Mouse (Mus musculus) forebrain, embryonic 16.5 days (tissue): ENCODE data around the gene Myl6b. TPM values are rescaled to one million over a fixed set of nuclear protein-coding genes. Genes with fewer than 3 reads are reported as not detected.

Experiments
- ATAC-seq: fragments of 200-750 bp; cut with Nextera tagmentation; 2 replicates; pipeline ENCODE4 v1.8.0; 2017; ENCODE audit warnings: mild to moderate bottlenecking, moderate library complexity
- H3K27ac ChIP-seq: fragments of 300-500 bp; sonication (generic); 2 replicates; pipeline ENCODE4 v1.5.1; 2014; ENCODE audit warnings: low read length, control low read depth
- H3K27me3 ChIP-seq: fragments of 300-500 bp; sonication (generic); replicated peaks from 2 replicates; pipeline ENCODE4 v1.6.1; 2014; ENCODE audit warnings: low read length; ENCODE audit not compliant: control insufficient read depth, insufficient read depth
- H3K36me3 ChIP-seq: fragments of 300-500 bp; sonication (generic); 2 replicates; pipeline ENCODE4 v1.6.1; 2014; ENCODE audit not compliant: control insufficient read depth, insufficient read depth
- H3K4me1 ChIP-seq: fragments of 300-500 bp; sonication (generic); replicated peaks from 2 replicates; pipeline ENCODE4 v1.6.1; 2014; ENCODE audit warnings: low read length; ENCODE audit not compliant: control insufficient read depth, insufficient read depth
- H3K4me2 ChIP-seq: fragments of 300-500 bp; sonication (generic); 2 replicates; pipeline ENCODE4 v1.6.1; 2014; ENCODE audit warnings: mild to moderate bottlenecking, low read length, control low read depth
- H3K4me3 ChIP-seq: fragments of 300-500 bp; sonication (generic); replicated peaks from 2 replicates; pipeline ENCODE4 v1.5.1; 2014; ENCODE audit warnings: mild to moderate bottlenecking, low read length, control low read depth
- H3K9ac ChIP-seq: fragments of 300-500 bp; sonication (generic); replicated peaks from 2 replicates; pipeline ENCODE4 v1.6.1; 2014; ENCODE audit warnings: low read depth, low read length, control low read depth
- H3K9me3 ChIP-seq: fragments of 300-500 bp; sonication (generic); 2 replicates; pipeline ENCODE4 v1.6.1; 2016; ENCODE audit warnings: low read length; ENCODE audit not compliant: control insufficient read depth
- WGBS: fragments of 180-500 bp; shearing (Covaris S2); extraction: QIAGEN DNeasy Blood & Tissue Kit; methylation state at CpG from one replicate; pipeline ENCODE4 v1.1.7; 2014; 5-methylcytosine and 5-hydroxymethylcytosine counted together
- polyA plus RNA-seq: library from polyadenylated mRNA; unstranded; fragments of >200 nt; fragmentation: Nextera tagmentation; extraction: Ambion mirVana; gene quantifications from 2 replicates; pipeline ENCODE4 v1.2.1, GENCODE M21; 2015

Gene Myl6b
- polyA plus RNA-seq, 1 experiment from 2014 or later = 5.9 TPM

DNA sequence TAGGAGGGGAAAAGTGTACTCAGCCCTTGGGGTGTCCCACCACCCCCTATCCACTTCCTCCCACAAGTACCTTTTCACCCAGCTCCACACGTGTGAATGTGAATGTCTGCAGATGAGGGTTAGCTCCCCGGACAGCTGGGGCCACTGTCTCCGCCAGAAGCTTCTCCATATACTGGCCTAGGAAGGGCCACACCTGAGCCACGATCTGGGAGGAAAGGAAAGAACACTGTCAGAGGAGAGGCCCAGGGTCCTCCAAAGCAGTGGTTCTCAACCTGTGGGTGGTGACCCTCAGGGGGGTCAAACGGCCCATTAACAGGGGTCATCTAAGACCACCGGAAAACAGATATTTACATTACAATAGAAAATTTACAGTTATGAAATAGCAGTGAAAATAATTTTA is 23.9 kb upstream of the Myl6b start:
- WGBS = 79% methylated on average over 6 of the region's 6 CpGs
- peaks cover 19% of the 10 kb centered on the region for H3K4me1 ChIP-seq
- no peak overlapping the region for H3K9ac ChIP-seq
- peaks cover 5% of the 10 kb centered on the region; the same call in 1 of the 2 replicates for H3K27me3 ChIP-seq
- H3K4me2 ChIP-seq = no peak overlapping the region
- no peak overlapping the region for H3K27ac ChIP-seq
- H3K9me3 ChIP-seq = no peaks in the 10 kb centered on the region
- no peaks in the 10 kb centered on the region for H3K36me3 ChIP-seq
- no peak for ATAC-seq
- H3K4me3 ChIP-seq = no peak overlapping the region

DNA sequence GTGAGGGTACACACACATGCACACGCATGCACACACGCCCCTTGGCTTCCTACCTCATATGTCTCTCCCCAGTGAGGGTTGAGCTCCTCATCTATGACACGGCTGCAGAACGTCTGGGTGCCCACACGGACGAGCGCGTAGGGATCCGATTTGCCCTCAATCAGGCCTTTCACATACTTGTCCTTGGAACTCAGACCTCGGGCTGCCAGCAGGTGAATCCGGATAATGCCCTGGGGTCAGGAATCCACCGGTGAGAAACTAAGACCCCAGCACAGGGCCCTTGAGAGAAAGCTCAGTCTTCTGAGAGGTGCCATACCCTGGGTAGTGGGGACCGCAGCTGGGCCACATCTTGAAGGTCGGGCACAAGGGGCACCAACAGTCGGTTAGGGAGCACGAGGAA is 22.1 kb upstream of the Myl6b start:
- H3K27me3 ChIP-seq = peaks cover 10% of the 10 kb centered on the region
- WGBS = 85% methylated on average over 16 of the region's 16 CpGs
- ATAC-seq = no peak
- H3K9ac ChIP-seq = no peak overlapping the region
- no peaks in the 10 kb centered on the region for H3K9me3 ChIP-seq
- H3K4me1 ChIP-seq = peaks cover 12% of the 10 kb centered on the region
- no peak overlapping the region for H3K4me2 ChIP-seq
- H3K4me3 ChIP-seq = no peak overlapping the region
- H3K27ac ChIP-seq = no peak overlapping the region
- no peaks in the 10 kb centered on the region for H3K36me3 ChIP-seq

DNA sequence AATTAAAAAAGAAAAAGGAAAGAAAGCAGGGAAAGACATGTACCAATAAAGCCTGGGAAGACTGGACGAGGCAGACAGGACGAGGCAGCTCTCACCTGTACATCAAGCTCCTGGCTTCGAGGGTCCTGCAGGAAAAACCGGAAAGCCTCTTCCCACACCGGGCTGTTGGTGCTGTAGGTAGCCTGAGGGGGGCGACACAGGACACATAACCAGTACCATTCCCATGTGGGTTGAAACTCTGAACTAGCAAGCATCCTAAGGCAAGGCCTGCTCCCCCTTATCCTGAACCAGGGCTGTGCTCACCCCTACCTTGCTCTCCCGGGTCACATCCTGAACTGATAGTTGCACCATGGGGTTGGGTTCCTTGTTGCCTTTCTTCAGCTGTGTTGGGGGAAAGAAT is 20.3 kb upstream of the Myl6b start:
- Histone ChIP-seq H3K27ac (no peak overlapping the region), H3K27me3 (peaks cover 10% of the 10 kb centered on the region; the same call in 1 of the 2 replicates), H3K4me1 (no peaks in the 10 kb centered on the region), H3K4me3 (no peak overlapping the region), H3K36me3 (no peaks in the 10 kb centered on the region), H3K9ac (no peak overlapping the region), H3K9me3 (no peaks in the 10 kb centered on the region), H3K4me2 (no peak overlapping the region)
- 64% methylated on average over 7 of the region's 7 CpGs for WGBS
- ATAC-seq = no peak

DNA sequence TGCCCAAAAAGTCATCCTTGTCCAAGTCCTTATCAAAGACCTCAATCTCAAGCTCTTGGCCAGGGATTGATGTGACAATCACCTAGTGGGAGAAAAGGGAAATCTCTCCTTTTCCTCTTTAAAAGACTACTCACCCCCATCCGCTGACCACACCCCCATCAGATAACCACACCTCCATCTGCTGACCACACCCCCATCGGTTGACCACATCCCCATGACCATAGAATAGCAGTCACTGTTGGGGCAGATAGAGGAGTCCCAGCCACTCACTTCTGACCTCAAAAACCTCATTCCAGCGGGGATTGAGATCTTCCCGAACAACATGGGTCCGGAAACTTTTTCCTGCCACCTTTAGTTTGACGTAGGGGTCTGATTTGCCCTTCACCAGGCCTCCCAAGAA is 18.2 kb upstream of the Myl6b start:
- Histone ChIP-seq H3K27me3 (peaks cover 10% of the 10 kb centered on the region; the same call in 1 of the 2 replicates), H3K9me3 (no peaks in the 10 kb centered on the region), H3K4me1 (no peaks in the 10 kb centered on the region), H3K9ac (no peak overlapping the region), H3K4me2 (no peak overlapping the region), H3K4me3 (no peak overlapping the region), H3K27ac (no peak overlapping the region), H3K36me3 (no peaks in the 10 kb centered on the region)
- ATAC-seq = no peak
- 23% methylated on average over 6 of the region's 6 CpGs for WGBS

DNA sequence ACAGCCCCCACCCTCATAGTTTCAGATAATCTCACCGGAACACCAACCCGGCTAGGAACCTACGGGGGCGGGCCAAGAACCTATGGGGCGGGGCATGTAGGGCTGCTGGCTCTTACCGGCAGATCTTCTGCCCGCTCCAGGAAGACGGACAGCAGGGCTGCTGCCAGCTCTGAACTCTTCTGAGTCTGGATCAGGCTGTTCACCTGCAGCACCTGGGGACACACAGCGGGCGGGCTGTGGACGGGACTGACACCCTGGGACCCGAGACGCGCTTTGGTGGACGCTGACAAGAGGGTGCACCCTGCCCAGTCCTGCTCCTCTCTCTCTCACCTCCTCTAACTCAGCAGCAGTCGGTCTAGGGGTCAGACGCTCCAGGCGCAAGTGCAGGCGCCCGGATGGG is 17.5 kb upstream of the Myl6b start:
- Histone ChIP-seq H3K9ac (no peak overlapping the region), H3K4me3 (no peak overlapping the region), H3K27me3 (peaks cover 10% of the 10 kb centered on the region; the same call in 1 of the 2 replicates), H3K36me3 (no peaks in the 10 kb centered on the region), H3K4me2 (no peak overlapping the region), H3K9me3 (no peaks in the 10 kb centered on the region), H3K27ac (no peak overlapping the region), H3K4me1 (no peaks in the 10 kb centered on the region)
- ATAC-seq = no peak
- WGBS = 11% methylated on average over 20 of the region's 20 CpGs

DNA sequence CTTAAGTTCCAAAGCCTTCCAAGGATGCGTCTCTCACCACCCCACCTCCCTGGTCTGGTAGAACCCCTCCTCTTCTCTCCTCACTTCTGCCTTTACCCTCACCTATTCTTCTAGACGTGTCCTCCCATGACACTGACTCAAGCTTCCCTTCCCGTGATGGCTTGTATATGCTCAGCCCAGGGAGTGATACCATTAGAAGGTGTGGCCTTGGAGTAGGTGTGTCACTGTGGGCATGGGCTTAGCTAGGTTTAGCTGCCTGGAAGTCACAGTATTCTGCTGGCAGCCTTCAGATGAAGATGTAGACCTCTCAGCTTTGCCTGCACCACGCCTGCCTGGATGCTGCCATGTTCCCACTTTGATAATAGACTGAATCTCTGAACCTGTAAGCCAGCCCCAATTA is 16.6 kb upstream of the Myl6b start:
- WGBS = 79% methylated on average over 4 of the region's 4 CpGs

DNA sequence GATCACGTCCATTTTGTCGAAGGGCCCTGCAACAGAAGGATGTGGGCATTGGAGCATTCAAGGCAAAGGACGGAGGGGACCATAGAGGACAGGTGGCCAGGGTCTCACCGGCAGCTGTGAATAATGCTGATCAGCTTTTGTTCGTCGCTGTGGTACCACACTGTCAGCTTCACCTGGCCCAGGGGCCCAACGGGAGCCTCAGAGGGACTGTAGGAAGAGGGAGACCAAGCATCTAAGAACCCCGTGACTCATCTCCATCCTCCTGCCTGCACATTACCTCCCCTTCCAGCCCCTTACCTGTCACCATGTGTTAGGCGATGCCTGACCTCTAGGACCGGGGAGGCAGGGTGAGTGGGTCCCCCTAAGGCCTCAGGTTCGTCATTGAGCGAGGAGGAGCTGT is 13.3 kb upstream of the Myl6b start:
- H3K9ac ChIP-seq = no peak overlapping the region
- no peaks in the 10 kb centered on the region for H3K4me1 ChIP-seq
- H3K4me3 ChIP-seq = no peak overlapping the region
- no peaks in the 10 kb centered on the region for H3K9me3 ChIP-seq
- ATAC-seq = no peak
- no peak overlapping the region for H3K27ac ChIP-seq
- WGBS = 79% methylated on average over 12 of the region's 12 CpGs
- peaks cover 7% of the 10 kb centered on the region; the same call in 1 of the 2 replicates for H3K27me3 ChIP-seq
- H3K4me2 ChIP-seq = no peak overlapping the region
- no peaks in the 10 kb centered on the region for H3K36me3 ChIP-seq

More for the DNA sequence above, 16.6 kb upstream of the Myl6b start:
- no peaks in the 10 kb centered on the region for H3K9me3 ChIP-seq
- H3K4me1 ChIP-seq = no peaks in the 10 kb centered on the region
- no peak overlapping the region for H3K27ac ChIP-seq
- no peak overlapping the region for H3K4me2 ChIP-seq
- peaks cover 10% of the 10 kb centered on the region; the same call in 1 of the 2 replicates for H3K27me3 ChIP-seq
- no peak overlapping the region for H3K4me3 ChIP-seq
- no peak overlapping the region for H3K9ac ChIP-seq
- H3K36me3 ChIP-seq = no peaks in the 10 kb centered on the region
- no peak for ATAC-seq

DNA sequence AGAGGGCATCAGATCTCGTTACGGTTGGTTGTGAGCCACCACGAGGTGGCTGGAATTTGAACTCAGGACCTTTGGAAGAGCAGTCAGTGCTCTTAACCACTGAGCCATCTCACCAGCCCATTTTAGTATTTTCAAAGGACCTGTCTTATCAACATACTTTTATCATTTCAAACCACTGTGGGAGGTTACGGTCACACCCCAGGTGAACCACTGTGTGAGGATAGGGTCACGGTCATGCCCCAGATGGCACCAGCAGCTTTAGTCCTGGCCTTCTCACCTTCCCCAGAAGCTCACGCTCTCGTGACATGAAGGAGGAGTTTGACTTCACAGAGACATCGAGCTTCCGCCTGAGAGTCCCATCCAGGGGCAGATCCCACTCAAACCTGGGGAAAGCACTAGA is 12.7 kb upstream of the Myl6b start:
- Histone ChIP-seq H3K4me2 (no peak overlapping the region), H3K9me3 (no peaks in the 10 kb centered on the region), H3K4me3 (no peak overlapping the region), H3K27ac (no peak overlapping the region), H3K36me3 (no peaks in the 10 kb centered on the region), H3K4me1 (no peaks in the 10 kb centered on the region), H3K9ac (no peak overlapping the region), H3K27me3 (peaks cover 1% of the 10 kb centered on the region; the same call in 1 of the 2 replicates)
- no peak for ATAC-seq
- WGBS = 92% methylated on average over 9 of the region's 9 CpGs

DNA sequence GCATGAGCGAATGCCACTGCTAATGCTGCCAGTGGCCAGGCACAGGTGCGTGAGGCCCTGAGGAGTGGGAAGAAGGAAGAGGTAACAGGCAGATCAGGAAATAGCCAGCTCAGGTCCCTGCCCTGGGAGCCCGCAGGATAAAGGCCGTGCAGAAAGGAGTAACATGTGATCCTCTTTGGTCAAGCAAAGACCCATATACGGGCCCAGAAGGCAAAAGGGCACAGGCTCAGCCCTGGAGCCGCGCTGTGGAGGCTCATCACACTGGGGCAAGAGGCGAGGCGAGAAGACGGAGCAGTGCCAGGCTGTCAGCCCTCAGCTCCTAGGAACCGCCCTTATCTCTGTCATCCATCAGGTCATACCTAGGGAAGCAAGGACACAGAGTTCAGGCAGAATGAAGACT is 11.8 kb upstream of the Myl6b start:
- H3K4me1 ChIP-seq = no peaks in the 10 kb centered on the region
- no peaks in the 10 kb centered on the region for H3K27me3 ChIP-seq
- no peak overlapping the region for H3K4me3 ChIP-seq
- no peak overlapping the region for H3K9ac ChIP-seq
- no peak for ATAC-seq
- 89% methylated on average over 11 of the region's 11 CpGs for WGBS
- H3K9me3 ChIP-seq = no peaks in the 10 kb centered on the region
- no peak overlapping the region for H3K4me2 ChIP-seq
- no peaks in the 10 kb centered on the region for H3K36me3 ChIP-seq
- no peak overlapping the region for H3K27ac ChIP-seq

DNA sequence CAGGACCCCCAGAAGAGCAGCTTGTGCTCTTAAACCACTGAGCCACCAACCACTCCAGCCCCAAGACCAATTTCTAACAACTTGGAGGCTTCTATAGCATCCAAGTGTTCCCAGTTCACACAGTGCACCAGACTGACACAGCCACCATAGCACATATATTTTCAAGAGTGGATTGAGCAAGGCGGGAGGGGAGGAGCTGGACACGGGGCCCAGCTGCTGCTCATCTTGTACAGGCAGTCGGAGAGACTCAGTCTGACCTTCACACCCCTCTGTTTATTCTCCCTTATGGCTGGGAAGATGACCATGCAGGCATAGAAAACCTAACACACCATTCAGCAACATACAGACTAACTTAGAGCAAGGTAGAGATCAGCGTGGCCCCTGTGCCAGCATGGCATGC is 11.3 kb upstream of the Myl6b start:
- Histone ChIP-seq H3K9ac (no peak overlapping the region), H3K9me3 (no peaks in the 10 kb centered on the region), H3K4me1 (no peaks in the 10 kb centered on the region), H3K4me3 (no peak overlapping the region), H3K4me2 (no peak overlapping the region), H3K27ac (no peak overlapping the region), H3K36me3 (no peaks in the 10 kb centered on the region), H3K27me3 (no peaks in the 10 kb centered on the region)
- ATAC-seq = no peak
- WGBS = 90% methylated on average over 4 of the region's 4 CpGs
